Mouse (Mus musculus) neural tube, embryonic 15.5 days (tissue): ENCODE data around the gene 4930451I11Rik. TPM values are rescaled to one million over a fixed set of nuclear protein-coding genes. Genes with fewer than 3 reads are reported as not detected.
A peak's percentile ranks its signal among the peaks of the same experiment; 100 is the strongest.

Experiments
- ATAC-seq: fragments of 200-750 bp; cut with Nextera tagmentation; 2 replicates; pipeline ENCODE4 v1.8.0; 2017; ENCODE audit warnings: mild to moderate bottlenecking, moderate TSS enrichment, moderate library complexity; ENCODE audit not compliant: low FRiP score
- H3K27ac ChIP-seq: fragments of 300-500 bp; sonication (generic); replicated peaks from 2 replicates; pipeline ENCODE4 v1.5.1; 2015; ENCODE audit warnings: mild to moderate bottlenecking, inconsistent platforms
- H3K27me3 ChIP-seq: fragments of 300-500 bp; sonication (generic); replicated peaks from 2 replicates; pipeline ENCODE4 v1.6.1; 2015; ENCODE audit warnings: inconsistent platforms
- H3K36me3 ChIP-seq: fragments of 300-500 bp; sonication (generic); 2 replicates; pipeline ENCODE4 v1.6.1; 2015; ENCODE audit warnings: inconsistent platforms
- H3K4me1 ChIP-seq: fragments of 300-500 bp; sonication (generic); 2 replicates; pipeline ENCODE4 v1.6.1; 2015; ENCODE audit warnings: inconsistent platforms
- H3K4me2 ChIP-seq: fragments of 300-500 bp; sonication (generic); 2 replicates; pipeline ENCODE4 v1.6.1; 2015; ENCODE audit warnings: inconsistent platforms, mild to moderate bottlenecking, moderate library complexity
- H3K4me3 ChIP-seq: fragments of 300-500 bp; sonication (generic); replicated peaks from 2 replicates; pipeline ENCODE4 v1.5.1; 2015; ENCODE audit warnings: mild to moderate bottlenecking, inconsistent platforms
- H3K9ac ChIP-seq: fragments of 300-500 bp; sonication (generic); replicated peaks from 2 replicates; pipeline ENCODE4 v1.6.1; 2015; ENCODE audit warnings: mild to moderate bottlenecking, inconsistent platforms
- H3K9me3 ChIP-seq: fragments of 300-500 bp; sonication (generic); replicated peaks from 2 replicates; pipeline ENCODE4 v1.6.1; 2016; ENCODE audit warnings: inconsistent platforms
- WGBS: fragments of 180-500 bp; shearing (Covaris S2); methylation state at CpG from one replicate; pipeline ENCODE4 v1.1.7; 2015; ENCODE audit warnings: mixed read lengths; 5-methylcytosine and 5-hydroxymethylcytosine counted together
- polyA plus RNA-seq: library from polyadenylated mRNA; unstranded; fragments of >200 nt; fragmentation: Nextera tagmentation; extraction: Ambion mirVana; gene quantifications from 2 replicates; pipeline ENCODE4 v1.2.1, GENCODE M21; 2015

The 4930451I11Rik gene
- polyA plus RNA-seq, 1 experiment from 2014 or later = not detected

DNA sequence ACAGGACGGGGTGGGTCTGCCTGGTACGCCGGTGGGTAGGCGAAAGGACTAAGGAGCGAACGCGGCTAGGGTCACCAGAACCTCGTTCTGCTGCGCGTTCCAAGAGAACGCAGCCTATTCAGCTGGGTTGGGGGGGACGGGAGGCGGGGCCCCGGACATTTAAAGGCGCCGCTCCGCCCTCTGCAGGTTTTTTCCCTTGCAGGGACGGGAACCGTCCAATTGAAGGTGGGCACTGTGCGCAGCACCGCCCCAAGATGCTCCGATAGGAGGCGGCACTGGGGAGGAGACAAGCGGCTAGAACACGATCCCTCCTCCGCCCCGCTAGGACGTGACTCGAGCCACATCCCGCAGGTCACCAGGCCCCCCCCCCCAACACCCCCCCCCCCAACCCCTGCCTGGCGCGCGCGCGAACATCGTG, 32.4 kb downstream of the 4930451I11Rik start:
- H3K9me3 ChIP-seq = no peaks in the 10 kb centered on the region
- peak; percentile 96 for ATAC-seq

DNA sequence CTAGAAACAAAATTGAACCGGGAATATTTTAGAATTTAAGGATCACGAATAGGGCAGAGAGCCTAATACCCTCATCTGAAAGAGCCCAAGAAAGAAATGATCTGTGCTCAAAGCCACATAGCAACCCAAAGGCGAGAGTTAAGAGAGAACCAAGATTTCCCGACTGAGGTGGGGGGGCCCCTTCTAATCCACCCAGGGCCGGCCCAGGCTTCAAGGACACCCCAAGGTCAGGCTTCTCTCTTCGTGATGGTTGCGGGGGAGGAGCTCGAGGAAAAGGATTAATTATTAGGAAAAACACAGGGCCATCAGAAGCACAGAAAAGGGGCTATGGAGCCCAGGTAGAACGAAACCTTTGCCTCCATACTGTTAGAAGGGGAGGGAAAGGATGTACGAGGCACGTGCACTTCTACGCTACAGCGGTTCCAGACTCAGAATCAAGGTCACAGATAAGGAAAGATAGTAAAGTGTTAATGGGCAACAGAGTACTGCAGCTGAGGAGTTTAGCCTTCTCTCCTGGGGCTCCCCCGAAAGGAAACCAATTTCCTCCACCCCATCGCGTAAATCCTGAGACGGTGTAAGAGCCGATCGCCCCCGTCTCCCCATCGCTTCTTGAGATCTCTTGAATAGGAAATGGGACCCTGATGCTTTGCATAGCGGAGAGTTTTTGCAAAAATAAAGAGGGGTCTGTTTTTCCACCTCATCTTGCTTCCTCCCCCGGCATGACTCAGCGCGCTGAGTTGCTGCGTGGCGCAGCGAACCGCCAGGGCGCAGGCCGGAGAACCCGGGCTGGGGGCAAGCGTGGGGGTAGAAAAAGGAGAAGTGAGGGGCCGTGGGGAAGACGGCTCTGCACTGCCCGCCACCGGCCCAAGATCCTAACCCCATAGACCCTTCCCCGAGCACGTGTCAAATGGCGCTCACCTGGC, 33.1 kb downstream of the 4930451I11Rik start:
- Histone ChIP-seq H3K27ac (peak overlapping the region; percentile 95), H3K9ac (peak overlapping the region; percentile 81), H3K9me3 (no peaks in the 10 kb centered on the region), H3K36me3 (peaks cover 36% of the 10 kb centered on the region), H3K4me2 (peak overlapping the region; percentile 89), H3K27me3 (no peaks in the 10 kb centered on the region), H3K4me1 (peaks cover 43% of the 10 kb centered on the region), H3K4me3 (peak overlapping the region; percentile 85)
- under 1% methylated on average over 40 of the region's 40 CpGs for WGBS
- no peak; the same call in 1 of the 2 replicates for ATAC-seq

More for the DNA sequence above, 32.4 kb downstream of the 4930451I11Rik start:
- Histone ChIP-seq H3K36me3 (peaks cover 32% of the 10 kb centered on the region), H3K27me3 (no peaks in the 10 kb centered on the region), H3K4me2 (peak overlapping the region; percentile 89), H3K9ac (peak overlapping the region; percentile 81), H3K4me1 (peaks cover 42% of the 10 kb centered on the region), H3K4me3 (peak overlapping the region; percentile 85), H3K27ac (peak overlapping the region; percentile 95)
- under 1% methylated on average over 30 of the region's 36 CpGs for WGBS

DNA sequence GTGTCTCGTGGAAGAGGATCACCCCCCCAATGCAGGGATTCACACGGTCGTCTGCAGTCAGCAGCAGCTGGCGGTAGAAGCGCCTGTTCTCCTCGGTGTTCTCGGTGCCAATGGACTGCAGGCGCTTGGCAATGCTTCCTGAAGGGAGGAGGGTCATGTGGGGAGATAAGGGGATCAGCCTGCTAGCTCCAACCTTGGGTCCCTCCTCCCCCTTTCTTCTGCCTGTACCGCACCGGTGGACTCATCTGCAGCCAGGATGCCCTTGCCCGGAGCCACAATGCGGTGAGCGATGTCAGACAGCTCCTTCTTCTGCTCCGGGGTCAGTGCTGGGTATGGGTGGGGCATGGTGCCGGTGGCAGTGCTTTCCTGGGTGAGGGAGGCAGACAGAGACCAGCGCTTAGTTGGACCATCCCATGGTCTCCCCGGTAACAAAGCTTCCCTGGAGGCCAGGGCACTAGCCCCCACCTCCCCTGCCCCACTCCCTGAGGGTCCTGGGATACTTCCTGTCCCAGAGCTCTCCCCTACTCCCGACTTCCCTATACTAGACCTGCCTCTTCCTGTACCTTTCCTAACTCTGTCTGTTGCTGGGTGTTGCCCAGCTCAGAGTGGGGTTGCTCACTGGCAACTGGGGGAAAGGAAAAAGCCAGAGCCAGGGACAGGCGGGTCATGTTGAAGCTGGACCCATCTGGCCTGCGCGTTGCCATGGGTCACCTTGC, 33.9 kb downstream of the 4930451I11Rik start, which contains the start of gene Fam57b:
Gene Fam57b, plus strand, starts transcription at position 258 of the 716 bp plus-strand sequence.
- no peaks in the 10 kb centered on the region for H3K27me3 ChIP-seq
- ATAC-seq = no peak
- peak within 1 kb of the TSS; percentile 85 for H3K4me3 ChIP-seq
- H3K9me3 ChIP-seq = no peaks in the 10 kb centered on the region
- peak within 1 kb of the TSS; percentile 95 for H3K27ac ChIP-seq
- peak within 1 kb of the TSS; percentile 89 for H3K4me2 ChIP-seq
- peak within 1 kb of the TSS; percentile 81 for H3K9ac ChIP-seq
- H3K36me3 ChIP-seq = peaks cover 36% of the 10 kb centered on the region
- peaks cover 51% of the 10 kb centered on the region for H3K4me1 ChIP-seq
- 26% methylated on average over 21 of the region's 21 CpGs for WGBS

DNA sequence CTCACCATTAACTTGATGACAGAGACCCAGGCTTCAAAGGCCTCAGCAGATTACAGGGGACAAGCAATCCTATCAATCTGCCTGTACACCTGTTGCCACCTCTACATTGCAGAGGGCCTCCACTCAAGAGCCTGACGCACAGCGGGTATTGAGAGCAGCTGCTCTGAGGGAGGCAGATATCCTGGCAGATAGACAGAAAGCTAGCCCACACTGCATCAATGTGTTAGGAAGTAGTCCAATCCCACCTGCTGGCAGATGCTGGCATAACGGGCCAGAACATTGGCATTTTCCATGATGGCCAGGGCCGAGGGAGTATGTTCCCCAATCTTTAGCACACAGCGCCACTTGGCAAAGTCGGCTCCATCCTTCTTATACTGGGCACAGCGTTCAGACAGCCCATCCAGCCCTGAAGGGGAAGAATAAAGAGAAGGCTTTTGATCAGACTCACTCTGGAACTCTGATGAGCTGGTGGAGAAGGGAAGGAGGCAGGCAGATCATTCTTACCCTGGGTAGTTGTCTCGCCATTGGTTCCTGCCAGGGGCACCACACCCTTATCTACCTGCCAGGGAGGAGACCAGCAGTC, 35.0 kb downstream of the 4930451I11Rik start:
- ATAC-seq = no peak
- Histone ChIP-seq H3K36me3 (peaks cover 36% of the 10 kb centered on the region), H3K4me2 (peak overlapping the region; percentile 89), H3K27ac (no peak overlapping the region), H3K4me1 (peaks cover 55% of the 10 kb centered on the region), H3K27me3 (no peaks in the 10 kb centered on the region), H3K9me3 (no peaks in the 10 kb centered on the region), H3K9ac (no peak overlapping the region), H3K4me3 (peak overlapping the region; percentile 85; the same call in 1 of the 2 replicates)
- 69% methylated on average over 8 of the region's 8 CpGs for WGBS

DNA sequence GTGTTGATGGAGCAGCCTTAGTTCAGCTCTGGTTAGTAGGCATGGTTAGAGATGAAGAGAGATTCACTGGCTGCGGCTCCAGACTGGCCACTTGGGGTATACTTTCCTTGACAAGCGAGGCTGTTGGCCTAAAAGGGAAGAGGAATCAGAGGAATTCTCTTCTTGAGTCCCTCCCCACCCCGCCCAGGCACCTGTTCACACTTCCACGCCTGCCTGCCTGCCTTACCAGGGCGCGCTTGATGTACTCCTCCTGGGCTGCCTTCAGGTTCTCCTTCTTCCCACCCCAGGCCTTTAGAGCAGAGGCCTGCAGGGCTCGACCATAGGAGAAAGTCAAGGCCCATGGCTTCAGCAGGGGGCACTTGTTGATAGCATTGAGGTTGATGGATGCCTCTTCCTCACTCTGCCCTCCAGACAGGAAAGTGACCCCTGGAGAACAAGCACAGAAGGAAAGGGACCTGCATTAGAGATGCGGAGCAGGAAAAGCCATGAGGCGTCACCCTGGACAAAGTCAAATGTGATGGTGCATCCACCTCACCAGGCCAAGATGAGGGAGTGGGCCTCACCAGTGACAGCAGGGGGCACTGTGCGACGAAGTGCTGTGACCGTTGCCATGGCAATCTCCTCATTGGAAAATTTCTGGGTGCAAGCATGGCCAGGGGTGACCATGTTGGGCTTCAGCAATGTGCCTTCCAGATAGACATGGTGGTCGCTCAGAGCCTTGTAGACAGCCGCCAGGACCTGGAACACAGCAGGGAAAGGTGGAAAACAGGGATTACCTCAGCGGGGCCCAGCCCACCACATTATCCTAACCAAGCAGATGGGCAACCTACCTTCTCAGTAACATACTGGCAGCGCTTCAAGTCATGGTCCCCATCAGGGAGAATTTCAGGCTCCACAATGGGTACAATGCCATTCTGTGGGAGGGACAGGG, 35.8 kb downstream of the 4930451I11Rik start:
- peaks cover 59% of the 10 kb centered on the region for H3K4me1 ChIP-seq
- H3K36me3 ChIP-seq = peaks cover 36% of the 10 kb centered on the region
- H3K27me3 ChIP-seq = no peaks in the 10 kb centered on the region
- H3K4me3 ChIP-seq = 0 out of 2 replicates have a peak overlapping the region, but pooled peaks have one; percentile 85
- WGBS = 77% methylated on average over 16 of the region's 16 CpGs
- H3K9me3 ChIP-seq = no peaks in the 10 kb centered on the region
- ATAC-seq = no peak
- H3K9ac ChIP-seq = no peak overlapping the region
- no peak overlapping the region for H3K4me2 ChIP-seq
- H3K27ac ChIP-seq = no peak overlapping the region

DNA sequence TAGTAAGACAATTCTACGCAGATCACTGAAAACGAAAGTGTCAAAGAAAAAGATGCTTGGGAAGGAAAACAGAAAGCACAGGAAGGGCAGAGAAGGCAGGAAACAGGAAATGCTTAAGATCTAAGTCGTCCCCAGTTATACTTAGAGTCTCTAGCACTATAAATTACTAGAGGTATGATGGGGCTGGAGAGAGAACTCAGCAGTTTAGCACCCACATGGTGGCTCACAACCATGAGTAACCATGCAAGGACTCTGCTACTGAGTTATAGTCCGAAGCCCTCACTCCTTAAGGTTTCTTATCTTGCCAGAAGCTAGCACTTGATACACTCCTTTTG, 37.2 kb downstream of the 4930451I11Rik start:
- Histone ChIP-seq H3K4me2 (no peak overlapping the region), H3K9me3 (no peaks in the 10 kb centered on the region), H3K4me1 (peaks cover 60% of the 10 kb centered on the region), H3K27ac (no peak overlapping the region), H3K9ac (no peak overlapping the region), H3K4me3 (no peak overlapping the region), H3K27me3 (no peaks in the 10 kb centered on the region), H3K36me3 (peaks cover 45% of the 10 kb centered on the region)
- ATAC-seq = no peak
- WGBS = 83% methylated on average over 4 of the region's 4 CpGs

DNA sequence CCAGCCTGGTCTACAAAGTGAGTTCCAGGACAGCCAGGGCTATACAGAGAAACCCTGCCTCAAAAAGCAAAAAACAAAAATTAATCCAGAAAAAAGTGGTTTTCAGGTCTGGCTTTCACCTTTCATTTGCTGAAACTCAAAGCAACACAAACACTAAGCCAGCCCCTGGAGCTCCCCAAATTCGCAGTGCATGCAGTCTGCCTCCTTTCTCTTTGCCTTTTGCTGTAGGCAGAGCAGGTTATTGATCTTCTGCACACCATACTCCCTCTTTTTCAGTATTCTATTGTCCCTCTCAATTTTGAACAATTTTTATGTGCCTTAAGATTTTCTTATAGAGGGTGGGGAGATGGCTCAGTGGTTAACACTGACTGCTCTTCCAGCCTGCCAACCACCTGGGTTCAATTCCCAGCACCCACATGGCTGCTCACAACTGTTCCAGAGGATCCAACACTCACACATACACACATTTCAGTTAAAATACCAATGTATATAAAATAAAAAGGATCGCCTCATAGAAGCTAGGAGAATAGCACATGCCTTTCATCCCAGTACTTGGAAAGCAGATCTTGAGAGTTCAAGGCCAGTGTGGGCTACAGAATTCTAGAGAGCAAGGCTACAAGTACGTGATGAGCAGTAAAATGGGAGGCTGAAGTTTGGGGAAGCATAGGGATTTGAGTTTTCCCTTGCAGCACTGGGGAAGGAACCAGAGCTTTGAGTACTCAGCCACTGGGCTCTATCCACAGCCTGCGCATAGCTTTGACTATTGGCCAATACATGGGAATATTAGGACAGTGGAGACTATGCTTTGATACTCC, 37.8 kb downstream of the 4930451I11Rik start:
- H3K4me3 ChIP-seq = no peak overlapping the region
- no peak overlapping the region for H3K9ac ChIP-seq
- WGBS = 75% methylated on average over 4 of the region's 4 CpGs
- H3K27ac ChIP-seq = 0 out of 2 replicates have a peak overlapping the region, but pooled peaks have one; percentile 91
- peaks cover 51% of the 10 kb centered on the region for H3K36me3 ChIP-seq
- no peaks in the 10 kb centered on the region for H3K9me3 ChIP-seq
- ATAC-seq = no peak
- no peaks in the 10 kb centered on the region for H3K27me3 ChIP-seq
- peaks cover 66% of the 10 kb centered on the region for H3K4me1 ChIP-seq
- H3K4me2 ChIP-seq = no peak overlapping the region

DNA sequence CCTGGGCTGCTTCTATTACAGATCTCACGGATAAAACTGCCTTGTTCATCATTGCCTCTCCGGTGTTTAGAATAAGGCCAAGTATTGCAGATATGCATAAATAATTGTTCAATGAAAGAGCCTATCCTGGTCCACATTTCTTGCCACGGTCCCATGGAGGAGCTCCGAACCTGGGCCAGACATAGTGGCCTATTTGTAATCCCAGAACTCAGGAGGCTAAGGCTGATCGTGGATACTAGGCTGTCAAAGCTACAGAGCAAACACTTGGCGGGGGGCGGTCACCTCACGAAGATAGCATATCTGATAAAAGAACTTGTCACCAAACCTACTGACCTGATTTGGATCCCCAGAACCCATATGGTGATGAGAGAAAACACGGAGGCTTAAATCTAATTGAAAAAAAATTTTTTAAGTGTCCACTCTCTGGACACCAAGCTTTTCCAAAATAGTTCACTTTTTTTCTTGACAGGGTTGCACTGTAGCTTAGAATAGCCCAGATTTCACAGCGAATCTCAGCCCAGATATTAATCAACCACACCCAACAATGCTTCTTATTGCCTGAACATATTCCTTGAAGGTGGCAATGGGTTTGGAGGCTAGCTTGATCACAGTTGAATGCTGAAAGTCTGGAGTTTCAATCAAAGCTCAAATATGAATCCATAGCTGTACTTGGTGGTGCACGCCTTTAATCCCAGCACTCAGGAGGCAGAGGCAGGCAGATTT, 38.6 kb downstream of the 4930451I11Rik start:
- H3K9ac ChIP-seq = peak overlapping the region; percentile 85
- H3K9me3 ChIP-seq = no peaks in the 10 kb centered on the region
- H3K4me3 ChIP-seq = peak overlapping the region; percentile 86
- WGBS = 32% methylated on average over 11 of the region's 11 CpGs
- H3K36me3 ChIP-seq = peaks cover 59% of the 10 kb centered on the region
- ATAC-seq = peak; percentile 20; the same call in 1 of the 2 replicates
- peak overlapping the region; percentile 91 for H3K27ac ChIP-seq
- H3K4me1 ChIP-seq = peaks cover 61% of the 10 kb centered on the region
- H3K4me2 ChIP-seq = peak overlapping the region; percentile 88
- no peaks in the 10 kb centered on the region for H3K27me3 ChIP-seq

DNA sequence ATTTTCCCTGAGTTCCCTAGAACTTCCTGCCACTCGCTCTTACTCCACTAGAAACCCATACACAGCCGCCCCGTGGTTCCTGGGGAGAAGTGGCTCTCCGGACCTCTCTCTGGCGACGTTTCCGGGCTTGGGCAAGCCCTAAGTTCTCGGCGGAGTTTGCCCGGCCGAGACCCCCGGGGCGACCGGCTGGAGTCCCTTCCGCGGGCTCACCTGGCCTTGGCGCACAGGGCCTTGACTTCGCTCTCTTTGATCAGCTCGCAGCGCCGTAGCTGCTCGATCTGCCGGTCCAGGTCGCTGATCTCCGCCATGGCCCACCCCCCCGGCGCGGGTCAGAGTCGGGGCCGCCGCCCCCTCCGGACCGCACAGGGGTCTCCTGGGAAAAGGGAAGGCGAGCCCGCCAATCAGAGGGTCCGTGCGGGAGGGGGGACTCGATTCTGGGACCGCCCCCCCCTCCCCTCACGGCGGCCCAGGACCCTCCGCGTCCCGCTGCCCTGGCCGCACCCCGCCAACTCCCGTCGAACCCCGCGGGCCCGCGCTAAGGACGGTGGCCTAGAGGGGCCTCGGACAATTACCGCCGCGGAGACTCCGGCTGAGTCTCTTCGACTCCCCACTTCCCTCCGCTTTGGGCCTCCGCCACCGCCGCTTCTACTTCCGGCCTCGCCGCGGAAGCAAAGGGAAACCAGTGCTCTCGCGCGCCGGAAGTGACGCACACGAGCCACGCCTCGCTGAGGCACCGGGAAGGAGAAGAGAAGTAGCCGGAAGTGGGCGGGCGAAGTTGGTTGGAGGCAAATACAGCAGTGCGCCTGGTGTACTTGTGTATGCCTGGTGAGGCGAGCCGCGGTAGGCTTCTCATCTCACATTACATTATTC, 39.4 kb downstream of the 4930451I11Rik start, which contains the start of gene Ppp4c:
Gene Ppp4c, minus strand, starts transcription at position 646 of the 870 bp plus-strand sequence.
- H3K9ac ChIP-seq = peak within 1 kb of the TSS; percentile 85
- peak within 1 kb of the TSS; percentile 86 for H3K4me3 ChIP-seq
- H3K27me3 ChIP-seq = no peaks in the 10 kb centered on the region
- H3K9me3 ChIP-seq = no peaks in the 10 kb centered on the region
- H3K4me2 ChIP-seq = peak within 1 kb of the TSS; percentile 88
- H3K36me3 ChIP-seq = peaks cover 65% of the 10 kb centered on the region
- ATAC-seq = peak; percentile 94
- peaks cover 55% of the 10 kb centered on the region for H3K4me1 ChIP-seq
- H3K27ac ChIP-seq = peak within 1 kb of the TSS; percentile 91
- under 1% methylated on average over 78 of the region's 83 CpGs for WGBS
